Mouse (Mus musculus): ENCODE results near the gene Il17re.

The Il17re gene

DNA sequence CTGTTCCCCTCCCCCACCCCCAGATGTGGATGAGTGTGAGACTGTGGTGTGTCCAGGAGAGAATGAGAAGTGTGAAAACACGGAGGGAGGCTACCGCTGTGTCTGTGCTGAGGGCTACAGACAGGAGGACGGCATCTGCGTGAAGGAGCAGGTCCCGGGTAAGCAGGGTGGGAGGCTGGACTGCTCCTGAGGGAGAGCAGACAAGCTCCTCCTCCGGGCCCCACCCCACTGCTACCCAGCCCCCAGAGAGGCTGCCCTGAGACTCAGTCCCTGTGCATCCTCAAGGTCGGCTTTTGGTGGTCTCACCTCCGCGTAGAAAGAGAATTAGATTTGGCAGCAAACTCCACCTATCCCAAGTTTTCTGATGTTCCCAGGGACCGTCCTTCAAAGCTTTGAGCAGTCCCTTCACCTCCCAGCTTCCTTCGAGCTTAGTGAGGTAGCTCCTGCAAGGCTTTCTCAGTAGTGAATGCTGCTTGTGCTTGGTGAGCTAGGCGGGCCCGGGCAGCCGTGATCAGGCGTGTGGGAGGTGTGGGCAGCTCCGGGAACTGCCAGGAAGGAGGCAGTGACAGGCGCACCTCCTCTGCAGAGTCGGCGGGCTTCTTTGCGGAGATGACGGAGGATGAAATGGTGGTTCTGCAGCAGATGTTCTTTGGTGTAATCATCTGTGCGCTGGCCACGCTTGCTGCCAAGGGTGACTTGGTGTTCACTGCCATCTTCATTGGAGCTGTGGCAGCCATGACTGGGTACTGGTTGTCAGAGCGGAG is 34.0 kb downstream of the Il17re start:
- DNase-seq, result no peak

DNA sequence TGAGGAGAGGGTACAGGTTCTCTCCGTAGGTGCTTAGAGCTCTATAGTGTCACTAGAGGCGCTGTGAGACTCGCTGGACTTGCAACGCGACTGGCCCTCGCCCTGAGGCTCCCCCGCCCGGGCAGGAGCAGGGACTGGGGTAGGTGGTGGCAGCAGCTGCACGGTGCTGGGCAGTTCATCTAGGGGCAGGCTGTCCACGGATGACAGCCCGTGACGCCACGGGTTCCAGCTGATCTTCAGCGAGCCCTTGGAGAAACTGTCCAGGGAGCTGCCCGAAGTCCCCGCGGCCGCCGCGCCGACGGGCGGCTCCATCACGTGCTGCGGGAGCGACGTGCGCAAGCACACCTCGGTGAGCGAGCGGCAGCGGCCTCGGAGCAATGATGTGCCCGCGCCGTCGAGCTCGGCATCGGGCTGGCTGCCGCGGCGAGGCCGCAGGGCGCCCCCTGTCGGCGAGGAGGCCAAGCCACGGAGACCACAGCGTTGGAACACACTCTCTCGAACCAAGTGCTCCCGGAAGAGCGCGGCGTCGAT is 36.0 kb downstream of the Il17re start:
- no peak for DNase-seq

DNA sequence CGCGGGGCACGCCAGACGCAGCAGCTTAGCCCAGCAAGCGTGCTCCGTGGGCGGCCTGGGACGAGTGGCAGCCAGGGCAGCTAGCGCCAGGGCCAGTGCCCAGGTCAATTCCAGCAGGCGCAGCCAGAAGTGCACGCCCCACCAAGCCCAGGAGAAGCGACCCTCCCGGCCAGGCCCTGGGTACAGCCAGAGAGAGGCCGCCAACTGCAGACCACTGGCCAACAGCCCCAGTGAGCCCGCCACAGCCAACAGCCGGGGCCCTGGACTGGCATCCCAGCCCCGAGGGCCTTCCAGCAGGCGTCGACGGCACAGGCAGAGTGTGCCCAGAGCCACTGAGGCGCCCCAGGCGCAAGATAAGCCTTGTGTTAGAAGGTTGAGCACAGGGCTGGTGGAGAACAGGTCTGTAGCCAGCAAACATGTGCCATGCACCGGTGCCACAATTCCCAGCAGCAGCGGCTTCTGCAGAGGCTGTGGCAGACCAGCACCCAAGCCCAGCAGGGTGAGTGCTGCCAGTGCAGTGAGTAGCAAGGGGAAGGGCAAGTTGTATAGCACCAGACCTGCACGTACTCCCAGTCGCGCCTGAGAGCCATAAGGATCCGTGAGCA is 36.9 kb downstream of the Il17re start:
- no peak for DNase-seq

DNA sequence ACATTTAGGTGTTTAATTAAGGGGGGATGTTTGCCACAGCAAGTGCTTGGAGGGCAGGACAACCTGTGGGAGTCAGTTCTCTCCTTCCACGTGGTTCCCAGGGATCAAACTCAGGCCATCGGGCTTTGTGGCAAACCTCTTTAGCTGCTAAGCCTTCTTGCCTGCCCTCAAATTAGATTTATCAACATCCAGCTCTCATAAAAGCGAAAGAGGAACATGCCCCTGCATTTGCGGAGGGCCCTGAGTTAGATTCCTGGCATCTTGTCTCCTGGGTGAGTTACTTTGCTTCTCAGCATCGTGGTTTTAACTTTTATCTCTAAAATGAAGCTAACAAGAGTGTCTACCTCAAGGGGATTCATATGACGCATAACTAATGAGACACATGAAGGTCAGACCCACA is 41.1 kb downstream of the Il17re start:
- DNase-seq, result no peak

DNA sequence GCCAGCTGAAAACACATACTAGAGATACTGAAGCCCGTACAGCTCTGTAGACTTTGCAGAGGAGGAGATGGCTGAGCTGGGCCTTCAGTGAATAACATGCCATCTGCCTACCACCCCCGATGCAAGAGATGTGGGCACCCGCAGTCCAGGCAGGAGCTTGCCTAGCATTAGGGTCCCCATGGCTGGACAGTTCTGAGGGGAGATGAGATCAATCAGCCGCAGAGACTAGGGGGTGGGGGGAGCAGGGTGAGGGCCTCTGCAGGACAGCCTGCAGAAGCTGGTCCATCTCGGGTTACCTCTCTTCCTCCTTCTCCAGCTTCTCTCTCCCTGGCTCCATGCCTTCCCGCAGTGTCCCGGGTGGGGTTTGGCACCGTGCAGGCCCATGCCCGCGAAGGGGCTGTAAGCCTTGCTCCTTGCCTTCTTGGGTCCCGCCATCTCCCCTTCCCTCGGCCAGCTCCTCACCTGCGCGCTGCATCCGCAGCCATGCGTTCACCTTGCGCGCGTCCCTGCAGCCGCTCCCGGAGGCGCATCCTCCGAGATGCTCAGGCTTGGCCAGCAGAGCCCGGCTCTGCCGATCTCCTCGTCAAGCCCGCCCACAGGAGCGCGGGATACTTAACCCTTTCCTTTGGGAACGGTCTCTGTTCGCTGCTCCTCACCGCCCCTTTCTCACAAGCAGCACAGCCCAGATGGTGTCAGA is 43.3 kb downstream of the Il17re start, which contains the start of gene Prrt3:
Gene Prrt3, minus strand, starts transcription at position 544 of the 697 bp plus-strand sequence.
- DNase-seq, result peak; percentile 79

DNA sequence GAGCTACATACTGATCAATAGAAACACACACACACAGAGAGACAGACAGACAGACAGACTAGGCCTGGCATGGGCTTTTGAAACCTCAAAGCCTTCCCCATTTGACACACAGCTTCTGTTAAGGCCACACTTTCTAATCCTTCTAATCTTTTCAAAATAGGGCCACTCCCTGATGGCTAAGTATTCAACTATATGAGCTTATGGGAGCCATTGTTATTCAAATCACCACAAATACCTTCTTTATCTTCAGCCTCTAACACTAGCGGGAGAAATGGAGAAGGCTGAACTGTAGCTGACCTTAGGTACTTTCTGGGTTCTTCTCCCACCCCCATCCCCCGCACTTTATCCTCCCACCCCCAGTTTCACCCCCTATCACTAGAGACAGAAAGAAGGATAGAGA is 44.5 kb downstream of the Il17re start:
- no peak for DNase-seq

DNA sequence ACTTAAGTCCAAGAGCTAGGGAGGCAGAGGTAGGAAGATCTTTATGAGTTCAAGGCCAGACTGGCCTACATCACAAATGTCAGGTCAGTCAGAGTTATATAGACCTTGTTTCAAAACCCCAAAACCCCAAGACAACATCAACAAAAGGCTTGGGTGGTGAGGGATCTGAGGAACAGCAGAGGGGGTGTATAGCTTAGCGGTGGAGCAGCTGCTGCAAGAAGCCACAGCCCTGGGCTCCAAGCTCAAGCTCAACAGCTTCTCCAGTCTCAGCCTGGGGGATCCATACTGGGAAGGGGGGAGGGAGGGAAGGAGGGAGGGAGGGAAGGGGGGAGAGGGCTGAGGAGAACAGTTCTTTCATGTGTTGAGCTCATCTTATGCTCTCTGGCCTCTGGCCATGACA is 47.4 kb downstream of the Il17re start:
- no peak for DNase-seq

DNA sequence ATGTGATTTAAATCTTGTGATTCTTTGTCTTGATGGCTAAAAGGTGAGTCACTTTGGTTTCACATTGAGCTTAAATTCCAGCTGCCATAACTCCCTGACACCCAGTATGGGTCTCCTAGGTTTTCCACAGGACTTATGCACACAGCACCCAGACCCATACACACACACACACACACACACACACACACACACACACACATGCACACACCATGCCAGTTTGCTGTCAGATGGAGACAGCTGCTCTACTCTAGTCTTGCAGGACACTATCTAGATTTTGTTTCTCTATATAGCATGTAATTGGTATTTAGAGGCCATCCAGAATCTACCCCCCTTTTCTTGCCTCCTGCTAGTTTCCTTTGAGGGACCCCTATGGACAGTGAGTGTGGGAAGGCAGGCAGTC is 48.8 kb downstream of the Il17re start:
- no peak for DNase-seq

DNA sequence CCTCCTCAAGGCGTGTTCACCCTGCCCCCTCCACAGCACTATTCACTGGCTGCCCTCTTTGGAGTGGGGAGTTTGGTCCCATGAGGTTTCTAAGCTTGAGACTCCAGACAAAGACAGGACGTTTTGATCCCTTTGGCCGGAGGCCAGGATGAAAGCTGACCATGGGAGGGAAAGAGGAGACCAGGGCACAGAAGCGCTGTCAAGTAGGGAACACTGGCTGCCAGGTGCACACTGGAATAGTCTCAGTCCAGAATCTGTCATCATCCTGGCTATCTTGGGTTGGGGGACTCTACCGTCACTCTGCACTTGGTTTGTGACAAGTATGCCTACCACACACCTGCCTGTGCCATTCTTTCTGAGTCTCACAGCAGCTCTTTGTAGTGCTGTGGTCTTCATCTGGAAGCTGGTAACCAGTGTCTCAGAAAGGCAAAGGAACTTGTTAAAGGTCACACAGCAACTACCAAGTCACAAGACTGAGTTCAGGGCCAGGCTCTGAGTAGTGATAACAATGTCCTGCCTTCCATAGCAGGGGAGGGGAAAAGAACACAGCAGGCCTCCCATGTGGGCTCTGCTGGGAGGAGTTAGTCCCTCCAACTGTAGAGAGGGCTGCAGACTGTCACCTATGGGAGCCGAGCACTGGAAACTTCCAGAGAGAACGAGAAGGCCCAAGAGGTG is 50.1 kb downstream of the Il17re start:
- no peak for DNase-seq

DNA sequence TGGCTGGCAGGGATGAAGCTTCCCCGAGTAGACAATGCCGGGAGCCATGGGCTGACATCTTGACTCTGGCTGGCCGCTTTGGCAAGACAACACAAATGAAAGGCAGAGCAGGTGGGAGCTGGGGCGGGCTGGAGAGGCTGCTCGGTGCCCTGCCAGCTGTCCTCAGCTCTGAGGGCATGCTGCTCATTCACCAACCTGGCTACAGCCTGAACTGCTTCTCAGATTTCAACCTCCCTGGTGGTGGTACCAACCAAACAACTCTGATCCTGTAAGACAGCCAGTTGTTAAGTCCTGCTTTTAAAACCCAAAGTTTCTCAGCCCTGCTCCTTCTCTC is 50.6 kb downstream of the Il17re start:
- DNase-seq, result peak; percentile 68

DNA sequence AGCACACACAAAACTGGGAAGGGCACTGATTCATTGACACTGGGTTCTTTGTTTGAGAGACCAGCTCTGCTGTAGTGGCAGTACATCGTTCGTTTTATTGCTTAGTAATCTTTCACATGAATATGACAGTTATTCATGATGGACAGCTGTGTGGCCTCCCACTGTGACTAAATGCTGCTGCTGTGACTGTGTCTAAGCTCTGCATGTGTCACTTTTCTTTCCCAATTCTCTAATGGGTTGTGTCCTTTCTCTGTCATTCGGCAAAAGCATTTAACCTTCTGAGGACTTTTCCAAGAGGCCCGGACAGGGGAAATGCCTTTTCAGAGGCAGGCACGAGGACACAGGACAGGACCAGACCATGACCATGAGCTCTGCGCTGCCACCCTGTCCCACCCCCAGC is 55.7 kb downstream of the Il17re start:
- DNase-seq, result no peak

DNA sequence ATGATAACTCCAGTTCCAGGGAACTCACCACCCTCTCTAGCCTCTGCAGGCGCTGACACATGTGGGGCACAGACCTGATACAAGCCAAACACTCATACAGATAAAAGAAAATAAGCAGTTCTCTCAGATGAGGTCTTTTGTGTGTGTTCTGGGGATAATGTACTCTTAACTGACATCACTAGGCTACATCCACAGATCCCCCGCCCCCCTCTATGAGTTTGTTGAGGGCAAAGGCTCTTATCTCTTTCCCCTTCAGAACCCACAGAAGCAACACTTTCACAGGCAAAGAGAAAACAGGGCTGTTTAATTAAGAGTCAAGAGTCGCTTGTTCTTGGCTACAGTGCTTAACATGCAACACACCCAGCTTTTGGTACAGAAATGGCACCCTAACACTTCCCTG is 56.3 kb downstream of the Il17re start:
- DNase-seq, result no peak

DNA sequence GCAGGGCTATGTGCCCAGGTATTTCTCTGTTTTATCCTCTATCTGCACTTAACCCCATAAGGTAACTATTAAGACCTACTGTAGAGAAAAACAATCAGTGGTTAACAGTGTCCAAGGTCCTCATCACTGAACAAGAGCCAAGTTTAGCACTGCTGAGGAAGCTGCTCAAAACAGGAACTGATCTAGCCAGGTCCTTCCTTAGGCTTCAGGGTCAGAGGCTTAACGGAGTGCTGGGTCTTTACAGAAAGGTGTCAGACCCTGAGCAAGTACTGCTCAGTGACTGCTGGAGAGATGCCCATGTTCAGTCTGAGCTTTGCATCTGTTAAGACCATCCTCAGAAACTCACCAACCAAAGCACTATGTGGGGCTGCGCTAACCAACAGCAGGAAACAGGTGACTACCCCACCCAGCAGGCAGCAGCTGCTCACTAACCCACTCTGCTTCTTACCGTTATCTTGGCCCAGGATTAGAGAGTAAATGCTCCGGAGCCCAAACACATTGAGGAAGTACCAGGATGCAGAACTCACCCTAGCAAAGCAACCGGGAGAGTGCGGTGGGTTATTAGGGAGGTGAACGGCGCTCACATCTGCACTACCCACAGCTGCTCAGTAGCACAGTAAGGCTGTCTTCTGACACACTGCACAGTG is 59.3 kb downstream of the Il17re start:
- no peak for DNase-seq

Measured in cerebellum, adult 8-10 months (tissue).